Mouse (Mus musculus) embryonic facial prominence, embryonic 15.5 days (tissue): ENCODE measurements at regions not wholly inside any gene's neighbourhood (a gene's known extent, or its start where the extent isn't known, plus 50 kb on each side); places are given as distances from the start of the nearest gene placed in this dataset.

Source experiments
- ATAC-seq: fragments of 200-750 bp; cut with Nextera tagmentation; 2 replicates; pipeline ENCODE4 v1.8.0; 2017; ENCODE audit warnings: low read depth, moderate TSS enrichment; ENCODE audit not compliant: insufficient number of reproducible peaks, low FRiP score, low TSS enrichment
- H3K27ac ChIP-seq: fragments of 300-500 bp; sonication (generic); replicated peaks from 2 replicates; pipeline ENCODE4 v1.5.1; 2015; ENCODE audit warnings: mild to moderate bottlenecking, inconsistent platforms
- H3K27me3 ChIP-seq: fragments of 300-500 bp; sonication (generic); 2 replicates; pipeline ENCODE4 v1.6.1; 2015; ENCODE audit warnings: inconsistent platforms
- H3K36me3 ChIP-seq: fragments of 300-500 bp; sonication (generic); 2 replicates; pipeline ENCODE4 v1.6.1; 2015; ENCODE audit warnings: mild to moderate bottlenecking, inconsistent platforms
- H3K4me1 ChIP-seq: fragments of 300-500 bp; sonication (generic); 2 replicates; pipeline ENCODE4 v1.6.1; 2015; ENCODE audit warnings: inconsistent platforms
- H3K4me2 ChIP-seq: fragments of 300-500 bp; sonication (generic); replicated peaks from 2 replicates; pipeline ENCODE4 v1.6.1; 2015; ENCODE audit warnings: mild to moderate bottlenecking, inconsistent platforms
- H3K4me3 ChIP-seq: fragments of 300-500 bp; sonication (generic); replicated peaks from 2 replicates; pipeline ENCODE4 v1.5.1; 2015; ENCODE audit warnings: mild to moderate bottlenecking, inconsistent platforms
- H3K9ac ChIP-seq: fragments of 300-500 bp; sonication (generic); 2 replicates; pipeline ENCODE4 v1.6.1; 2015; ENCODE audit warnings: inconsistent platforms
- H3K9me3 ChIP-seq: fragments of 300-500 bp; sonication (generic); replicated peaks from 2 replicates; pipeline ENCODE4 v1.6.1; 2016; ENCODE audit warnings: inconsistent platforms
- WGBS: fragments of 180-500 bp; shearing (Covaris S2); methylation state at CpG from one replicate; pipeline ENCODE4 v1.1.7; 2015; 5-methylcytosine and 5-hydroxymethylcytosine counted together

DNA sequence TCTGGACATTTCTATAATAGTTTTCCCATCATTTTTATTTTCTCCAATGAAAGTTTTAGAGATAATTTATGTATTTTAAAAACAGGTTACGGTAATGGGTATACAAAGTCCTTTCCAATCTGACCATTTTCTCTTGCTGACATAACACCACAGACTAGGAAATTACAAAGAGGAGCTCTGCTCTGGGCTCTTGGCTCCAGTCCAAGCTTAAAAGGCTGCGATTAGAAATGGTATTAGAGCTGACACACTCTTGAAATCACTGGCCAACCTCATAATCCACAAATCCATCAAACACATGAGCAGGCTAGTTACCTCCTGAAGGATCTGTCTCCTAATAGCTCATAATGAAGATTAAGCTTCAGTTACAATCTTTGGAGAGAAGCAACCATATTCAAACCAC, 140.3 kb downstream of the Cxcl12 start:
- H3K4me2 ChIP-seq: no peak overlapping the region
- no peaks in the 10 kb centered on the region for H3K9me3 ChIP-seq
- no peak for ATAC-seq
- H3K4me3 ChIP-seq: no peak overlapping the region
- H3K27me3 ChIP-seq: no peaks in the 10 kb centered on the region
- H3K36me3 ChIP-seq: no peaks in the 10 kb centered on the region
- no peaks in the 10 kb centered on the region for H3K4me1 ChIP-seq
- WGBS: 56% methylated on average over 2 of the region's 2 CpGs
- H3K27ac ChIP-seq: no peak overlapping the region
- no peak overlapping the region for H3K9ac ChIP-seq

- H3K9ac ChIP-seq: no peak overlapping the region
- no peaks in the 10 kb centered on the region for H3K4me1 ChIP-seq
- H3K4me3 ChIP-seq: no peak overlapping the region
- no peaks in the 10 kb centered on the region for H3K9me3 ChIP-seq
- 61% methylated on average over 13 of the region's 13 CpGs for WGBS
- no peak for ATAC-seq
- no peaks in the 10 kb centered on the region for H3K36me3 ChIP-seq
- no peak overlapping the region for H3K4me2 ChIP-seq
- H3K27ac ChIP-seq: no peak overlapping the region
- H3K27me3 ChIP-seq: no peaks in the 10 kb centered on the region
Measured at GRCm38 (mm10) chr6:117312891-117313781, 144.8 kb downstream of the Cxcl12 start.

DNA sequence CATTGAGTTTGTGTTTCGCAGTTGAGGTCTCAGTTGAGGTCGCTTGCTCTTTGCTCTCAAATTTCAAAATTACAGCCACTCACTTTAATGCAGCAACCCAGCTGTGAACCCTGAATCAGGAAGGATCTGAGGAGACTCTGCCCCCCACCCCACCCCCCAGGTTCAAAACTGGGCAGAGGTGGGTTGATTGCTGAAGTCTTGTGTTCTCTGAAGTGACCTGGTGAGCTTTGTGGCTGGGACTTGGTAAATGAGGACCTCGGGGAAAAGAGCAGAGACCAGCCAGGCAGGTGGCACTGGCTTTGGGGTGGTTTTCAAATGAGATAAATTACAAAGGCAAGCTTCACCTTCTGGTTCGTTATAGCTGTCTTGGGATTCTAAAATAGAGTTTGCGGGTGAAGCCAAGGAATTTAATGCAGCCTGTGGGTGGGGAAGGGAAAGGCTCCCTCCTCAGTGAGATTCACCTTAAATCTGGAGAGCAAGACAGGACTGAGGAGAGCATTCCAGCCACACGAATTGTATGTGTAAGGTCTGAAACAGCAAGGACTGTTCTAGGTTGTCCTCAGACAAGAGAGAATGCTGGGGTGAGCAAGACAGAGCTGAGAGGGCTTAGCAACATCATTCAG, 145.7 kb downstream of the Cxcl12 start:
- H3K27ac ChIP-seq: no peak overlapping the region
- no peak for ATAC-seq
- H3K36me3 ChIP-seq: no peaks in the 10 kb centered on the region
- H3K9me3 ChIP-seq: no peaks in the 10 kb centered on the region
- H3K4me1 ChIP-seq: no peaks in the 10 kb centered on the region
- H3K27me3 ChIP-seq: no peaks in the 10 kb centered on the region
- no peak overlapping the region for H3K4me2 ChIP-seq
- 42% methylated on average over 6 of the region's 6 CpGs for WGBS
- no peak overlapping the region for H3K9ac ChIP-seq
- no peak overlapping the region for H3K4me3 ChIP-seq

DNA sequence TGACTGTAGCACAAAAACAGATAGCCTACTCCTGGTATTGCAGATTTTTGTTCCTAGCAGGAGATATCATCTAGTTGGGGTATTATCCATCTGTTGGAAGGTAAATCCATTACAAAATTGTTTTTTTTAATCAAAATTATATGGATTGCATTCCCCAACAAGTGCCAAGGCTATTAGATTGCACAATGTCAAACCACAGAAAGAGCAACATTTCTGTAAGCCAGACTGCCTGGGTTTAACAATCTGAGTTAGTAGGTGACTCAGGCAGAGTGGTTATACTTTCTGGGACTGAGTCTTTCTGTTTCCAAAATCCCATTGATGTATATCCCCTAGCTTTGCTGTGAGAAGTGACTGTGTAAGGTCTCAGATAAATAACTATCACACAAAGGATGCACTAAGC, 155.0 kb downstream of the Cxcl12 start:
- Histone ChIP-seq H3K9ac (no peak overlapping the region), H3K4me2 (no peak overlapping the region), H3K27me3 (no peaks in the 10 kb centered on the region), H3K4me1 (peaks cover 29% of the 10 kb centered on the region), H3K9me3 (no peaks in the 10 kb centered on the region), H3K27ac (no peak overlapping the region), H3K4me3 (no peak overlapping the region), H3K36me3 (no peaks in the 10 kb centered on the region)
- no peak for ATAC-seq

DNA sequence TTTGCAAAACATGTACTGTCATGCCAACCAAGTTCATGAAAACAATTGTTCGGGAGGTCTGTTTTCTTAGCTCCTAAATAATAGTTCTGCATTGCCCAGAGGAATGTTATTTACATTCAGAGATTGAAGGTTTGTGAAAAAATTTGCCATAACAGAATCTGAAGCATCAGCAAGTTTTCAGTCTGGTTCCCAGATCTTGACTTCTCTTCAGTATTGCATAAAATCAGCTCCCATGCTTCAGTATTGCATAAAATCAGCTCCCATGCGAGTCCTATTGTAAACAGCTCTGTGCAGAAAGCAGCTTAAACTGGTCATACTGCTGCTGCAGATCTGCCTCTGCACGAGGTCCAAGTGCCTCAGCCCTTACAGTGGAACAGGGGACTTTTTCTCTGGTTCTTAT, 155.5 kb downstream of the Cxcl12 start:
- Histone ChIP-seq H3K9ac (no peak overlapping the region), H3K4me1 (peaks cover 29% of the 10 kb centered on the region), H3K27ac (no peak overlapping the region), H3K4me3 (no peak overlapping the region), H3K9me3 (no peaks in the 10 kb centered on the region), H3K36me3 (no peaks in the 10 kb centered on the region), H3K4me2 (no peak overlapping the region), H3K27me3 (no peaks in the 10 kb centered on the region)
- no peak for ATAC-seq
- 27% methylated on average over 3 of the region's 3 CpGs for WGBS

DNA sequence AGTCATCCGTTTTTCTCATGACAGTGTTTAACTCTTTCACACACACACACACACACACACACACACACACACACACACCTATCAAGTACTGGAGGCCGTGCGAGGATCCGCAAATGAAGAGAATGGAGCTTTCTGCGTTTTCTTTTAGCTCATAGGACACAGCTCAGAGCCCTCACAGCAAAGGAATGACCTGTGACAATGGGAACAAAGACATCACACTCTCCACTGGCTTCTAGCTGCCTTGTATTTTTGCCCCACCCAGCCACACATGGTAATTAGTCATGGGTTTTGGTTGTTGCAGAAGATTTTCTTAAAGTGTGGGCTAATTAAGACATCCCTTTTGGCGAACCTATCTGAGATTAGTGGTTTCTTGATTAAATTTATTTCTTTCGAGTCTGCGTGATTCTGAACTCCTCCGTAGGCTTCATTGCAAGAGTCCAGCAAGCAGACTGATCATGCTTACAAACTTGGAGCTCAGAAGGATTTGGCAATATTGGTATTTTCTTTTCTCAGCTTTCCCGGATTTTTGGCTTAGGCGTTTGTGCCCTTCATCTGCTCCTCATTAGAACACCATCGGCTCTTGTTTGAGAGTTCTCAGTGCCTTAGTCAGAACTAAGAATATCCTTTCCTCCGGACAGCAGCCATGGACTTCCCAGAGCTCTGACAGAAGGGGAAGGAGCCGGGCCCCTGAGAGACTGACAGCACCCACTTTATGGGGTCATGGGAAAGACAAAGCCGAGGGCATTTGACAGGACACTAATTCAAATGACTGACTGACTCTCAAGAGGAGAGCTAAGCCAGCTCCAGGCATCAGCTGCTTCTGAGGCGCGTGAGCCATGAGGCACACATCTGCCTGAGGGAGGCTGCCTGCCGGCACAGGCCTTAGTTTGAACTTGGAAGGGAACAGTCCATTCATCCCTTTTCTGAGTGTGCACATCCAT, 158.8 kb downstream of the Cxcl12 start:
- Histone ChIP-seq H3K27me3 (no peaks in the 10 kb centered on the region), H3K9ac (no peak overlapping the region), H3K4me2 (no peak overlapping the region), H3K27ac (0 out of 2 replicates have a peak overlapping the region, but pooled peaks have one; percentile 24), H3K9me3 (no peaks in the 10 kb centered on the region), H3K4me1 (peaks cover 29% of the 10 kb centered on the region), H3K4me3 (no peak overlapping the region), H3K36me3 (no peaks in the 10 kb centered on the region)
- WGBS: 34% methylated on average over 18 of the region's 18 CpGs
- ATAC-seq: no peak

DNA sequence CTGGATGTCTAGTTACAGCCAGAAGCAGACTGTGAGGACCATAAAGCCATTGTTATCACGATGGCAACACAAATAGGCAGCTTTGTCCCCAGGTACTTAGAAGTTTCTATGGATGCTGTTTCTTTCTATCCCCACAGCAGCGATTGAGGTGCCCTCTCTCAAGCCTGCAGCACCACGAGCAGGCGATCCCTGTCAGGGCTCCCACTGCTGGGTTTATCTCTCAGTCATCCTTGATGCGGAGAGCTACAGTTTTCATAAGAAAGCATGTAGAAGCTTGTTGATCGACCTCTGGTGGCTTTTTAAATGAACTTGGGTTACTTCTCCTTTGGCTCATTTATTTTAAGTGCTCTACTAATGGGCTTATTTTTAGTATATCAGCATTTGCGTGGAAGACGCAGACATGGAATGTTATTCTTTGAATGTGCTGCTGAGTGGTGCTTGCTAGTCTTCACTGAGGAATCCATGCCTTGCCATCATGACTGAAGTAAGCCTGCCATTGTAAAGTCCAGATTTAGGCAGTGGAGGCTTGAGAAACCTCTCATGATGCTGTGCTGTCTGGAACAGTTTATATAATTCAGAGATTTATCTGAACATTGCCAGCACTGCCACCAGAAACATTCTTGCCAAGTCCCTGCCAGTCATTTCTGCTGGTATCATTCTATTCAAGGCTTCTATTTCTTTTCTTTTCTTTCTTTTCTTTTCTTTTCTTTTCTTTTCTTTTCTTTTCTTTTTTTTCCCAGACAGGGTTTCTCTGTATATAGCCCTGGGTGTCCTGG, 161.0 kb downstream of the Cxcl12 start:
- no peak for ATAC-seq
- H3K4me3 ChIP-seq: no peak overlapping the region
- peaks cover 28% of the 10 kb centered on the region for H3K4me1 ChIP-seq
- H3K36me3 ChIP-seq: no peaks in the 10 kb centered on the region
- H3K4me2 ChIP-seq: no peak overlapping the region
- no peak overlapping the region for H3K27ac ChIP-seq
- H3K27me3 ChIP-seq: no peaks in the 10 kb centered on the region
- H3K9me3 ChIP-seq: no peaks in the 10 kb centered on the region
- H3K9ac ChIP-seq: no peak overlapping the region
- 77% methylated on average over 8 of the region's 8 CpGs for WGBS

GRCm38 (mm10) chr6:117330198-117330597, 161.9 kb downstream of the Cxcl12 start:
- Histone ChIP-seq H3K36me3 (no peaks in the 10 kb centered on the region), H3K9me3 (no peaks in the 10 kb centered on the region), H3K4me1 (peaks cover 23% of the 10 kb centered on the region), H3K4me3 (no peak overlapping the region), H3K27ac (no peak overlapping the region), H3K27me3 (no peaks in the 10 kb centered on the region), H3K9ac (no peak overlapping the region), H3K4me2 (no peak overlapping the region)
- ATAC-seq: no peak
- 77% methylated on average over 6 of the region's 6 CpGs for WGBS

GRCm38 (mm10) chr6:117330726-117331360, 162.5 kb downstream of the Cxcl12 start:
- Histone ChIP-seq H3K27ac (no peak overlapping the region), H3K27me3 (no peaks in the 10 kb centered on the region), H3K4me3 (no peak overlapping the region), H3K36me3 (no peaks in the 10 kb centered on the region), H3K4me2 (no peak overlapping the region), H3K4me1 (peaks cover 23% of the 10 kb centered on the region), H3K9ac (no peak overlapping the region), H3K9me3 (no peaks in the 10 kb centered on the region)
- WGBS: 42% methylated on average over 5 of the region's 5 CpGs
- no peak for ATAC-seq

- H3K4me2 ChIP-seq: no peak overlapping the region
- no peak; the same call in 1 of the 2 replicates for ATAC-seq
- no peak overlapping the region for H3K27ac ChIP-seq
- H3K4me3 ChIP-seq: no peak overlapping the region
- no peak overlapping the region for H3K9ac ChIP-seq
- no peaks in the 10 kb centered on the region for H3K36me3 ChIP-seq
- no peaks in the 10 kb centered on the region for H3K27me3 ChIP-seq
- WGBS: 8% methylated on average over 6 of the region's 6 CpGs
- peaks cover 8% of the 10 kb centered on the region; the same call in 1 of the 2 replicates for H3K4me1 ChIP-seq
- no peaks in the 10 kb centered on the region for H3K9me3 ChIP-seq
Measured at GRCm38 (mm10) chr6:117332641-117333040, 164.3 kb downstream of the Cxcl12 start.
